Mouse (Mus musculus): ENCODE results near the gene Cdkal1. TPM values are rescaled to one million over a fixed set of nuclear protein-coding genes. Genes with fewer than 3 reads are reported as not detected.

Gene Cdkal1
- polyA plus RNA-seq, 2 experiments: 2.0 to 7.7 TPM

DNA sequence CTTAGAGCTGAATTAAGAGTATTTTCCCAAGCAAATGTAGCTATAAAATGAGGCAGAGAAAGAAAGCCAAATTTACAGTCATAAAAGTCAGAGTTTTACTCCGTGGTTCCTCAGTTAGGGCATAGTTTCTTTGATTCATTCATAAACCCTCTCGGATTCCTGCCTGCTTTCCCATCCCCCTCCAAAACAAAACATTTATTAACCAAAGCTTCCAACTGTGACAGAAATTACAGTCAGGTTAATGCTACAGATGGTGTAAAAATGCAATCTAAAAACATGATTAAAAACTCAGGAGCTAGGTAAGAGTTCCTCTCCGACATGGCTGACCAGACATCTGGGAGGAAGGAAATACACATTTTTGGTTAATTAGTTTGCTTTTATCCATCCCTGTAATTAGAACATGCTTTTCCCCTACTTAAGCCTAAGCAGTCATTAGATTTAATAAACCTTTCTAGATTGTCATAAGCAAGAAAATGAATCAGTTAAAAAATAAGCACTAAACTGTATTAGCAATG is 452.9 kb downstream of the Cdkal1 start:
- Histone ChIP-seq H3K9ac (replicated peaks) (no peak overlapping the region), H3K27ac (no peak overlapping the region), H3K4me2 (ENCODE audit: low read depth) (no peak overlapping the region), H3K27me3 (ENCODE audit: control insufficient read depth, insufficient read depth, low read length) (no peaks in the 10 kb centered on the region), H3K4me3 (ENCODE audit: insufficient read depth in 1 of 2, low read depth in 2 of 2, low read length in 2 of 2) (no peak overlapping the region), H3K9me3 (ENCODE audit: control insufficient read depth, low read length) (no peaks in the 10 kb centered on the region), H3K36me3 (replicated peaks; ENCODE audit: control insufficient read depth, insufficient read depth, low read depth) (no peaks in the 10 kb centered on the region), H3K4me1 (replicated peaks; ENCODE audit: control insufficient read depth in 2 of 2, insufficient read depth in 2 of 2, low read length in 1 of 2) (no peaks in the 10 kb centered on the region)
- ATAC-seq (ENCODE audit: insufficient read depth) (no peak), DNase-seq (ENCODE audit: low read depth in 3 of 3, low spot score in 3 of 3) (no peak)
- TF ChIP-seq EP300 (IDR thresholded peaks at IDR 0.05; ENCODE audit: low read depth): no peak
- TF ChIP-seq CTCF (IDR thresholded peaks at IDR 0.05; ENCODE audit: low read depth): no peak
- WGBS (ENCODE audit: insufficient replicate concordance): 58% methylated on average over 3 of the region's 3 CpGs

DNA sequence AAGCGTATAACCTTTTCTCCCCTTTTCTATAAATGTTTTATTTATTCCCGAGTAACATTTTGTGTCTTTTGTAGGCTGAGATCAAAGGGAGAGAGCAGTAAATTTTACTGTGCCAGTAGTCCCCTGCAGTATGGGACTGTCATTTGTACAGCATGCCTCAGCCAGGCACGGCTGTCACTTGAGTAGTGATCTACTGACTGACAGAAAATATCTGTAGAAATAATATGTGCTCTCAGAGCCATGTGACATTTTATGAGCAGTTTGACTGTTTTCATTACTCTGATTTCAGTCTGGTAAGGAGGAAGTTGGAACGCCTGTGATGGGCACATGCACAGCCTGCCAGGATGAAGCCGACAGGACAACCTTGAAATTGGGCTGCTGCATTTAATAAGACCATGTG is 455.6 kb downstream of the Cdkal1 start:
- H3K4me1 ChIP-seq (replicated peaks; ENCODE audit: control insufficient read depth in 2 of 2, insufficient read depth in 2 of 2, low read length in 1 of 2): no peaks in the 10 kb centered on the region
- no peak overlapping the region for H3K9ac ChIP-seq (replicated peaks)
- WGBS (ENCODE audit: insufficient replicate concordance): 60% methylated on average over 5 of the region's 5 CpGs
- ATAC-seq (ENCODE audit: insufficient read depth): no peak
- no peak overlapping the region for H3K27ac ChIP-seq
- no peak for DNase-seq (ENCODE audit: low read depth in 3 of 3, low spot score in 3 of 3)
- H3K9me3 ChIP-seq (ENCODE audit: control insufficient read depth, low read length): no peaks in the 10 kb centered on the region
- TF ChIP-seq EP300 (IDR thresholded peaks at IDR 0.05; ENCODE audit: low read depth) (no peak), CTCF (IDR thresholded peaks at IDR 0.05; ENCODE audit: low read depth) (no peak)
- no peaks in the 10 kb centered on the region for H3K27me3 ChIP-seq (ENCODE audit: control insufficient read depth, insufficient read depth, low read length)
- H3K36me3 ChIP-seq (replicated peaks; ENCODE audit: control insufficient read depth, insufficient read depth, low read depth): no peaks in the 10 kb centered on the region
- no peak overlapping the region for H3K4me2 ChIP-seq (ENCODE audit: low read depth)
- H3K4me3 ChIP-seq (ENCODE audit: insufficient read depth in 1 of 2, low read depth in 2 of 2, low read length in 2 of 2): no peak overlapping the region

DNA sequence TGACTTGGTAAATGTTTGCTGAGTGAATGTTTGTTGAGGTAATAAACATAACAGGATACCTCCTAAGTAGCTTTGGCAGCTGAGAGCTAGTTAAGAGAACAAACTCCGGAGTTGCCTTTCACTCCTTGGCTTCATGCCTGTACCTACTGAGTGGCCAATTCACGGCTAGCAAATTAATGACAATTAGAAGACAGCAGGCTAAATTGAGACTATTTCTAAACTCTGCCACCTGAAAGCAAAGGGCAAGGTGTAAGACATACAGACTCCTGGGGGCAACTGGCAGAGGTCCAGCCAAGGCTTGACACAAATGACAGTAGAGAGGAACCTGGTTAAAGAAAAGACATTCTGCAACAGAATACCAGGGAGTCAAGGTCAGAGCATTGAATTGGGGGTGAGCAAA is 457.0 kb downstream of the Cdkal1 start:
- no peak for DNase-seq (ENCODE audit: low read depth in 3 of 3, low spot score in 3 of 3)
- no peak overlapping the region for H3K4me3 ChIP-seq (ENCODE audit: insufficient read depth in 1 of 2, low read depth in 2 of 2, low read length in 2 of 2)
- H3K9me3 ChIP-seq (ENCODE audit: control insufficient read depth, low read length): no peaks in the 10 kb centered on the region
- no peak overlapping the region for H3K4me2 ChIP-seq (ENCODE audit: low read depth)
- TF ChIP-seq EP300 (IDR thresholded peaks at IDR 0.05; ENCODE audit: low read depth) (no peak), CTCF (IDR thresholded peaks at IDR 0.05; ENCODE audit: low read depth) (no peak)
- no peaks in the 10 kb centered on the region for H3K36me3 ChIP-seq (replicated peaks; ENCODE audit: control insufficient read depth, insufficient read depth, low read depth)
- no peak for ATAC-seq (ENCODE audit: insufficient read depth)
- H3K4me1 ChIP-seq (replicated peaks; ENCODE audit: control insufficient read depth in 2 of 2, insufficient read depth in 2 of 2, low read length in 1 of 2): no peaks in the 10 kb centered on the region
- WGBS (ENCODE audit: insufficient replicate concordance): 70% methylated on average over 2 of the region's 2 CpGs
- H3K9ac ChIP-seq (replicated peaks): no peak overlapping the region
- H3K27me3 ChIP-seq (ENCODE audit: control insufficient read depth, insufficient read depth, low read length): no peaks in the 10 kb centered on the region
- no peak overlapping the region for H3K27ac ChIP-seq

DNA sequence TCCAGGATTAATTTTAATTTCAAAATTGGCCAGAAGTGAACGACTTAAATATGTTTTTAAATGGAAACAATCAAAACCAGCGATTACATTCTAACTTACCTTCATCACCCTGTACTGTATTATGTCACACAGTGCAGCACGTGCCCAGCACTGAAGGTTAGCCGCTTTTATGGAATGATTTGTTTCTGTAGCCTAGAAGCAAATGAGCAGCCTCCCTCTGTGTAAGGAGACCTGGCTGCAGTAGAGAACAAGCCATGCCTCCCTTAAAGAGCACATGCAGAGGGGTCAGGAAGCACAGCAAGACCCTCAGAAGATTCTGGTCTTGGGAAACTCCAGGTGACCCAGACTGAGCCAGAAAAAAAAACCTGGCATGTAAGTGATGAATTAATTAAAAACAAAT is 459.8 kb downstream of the Cdkal1 start:
- WGBS (ENCODE audit: insufficient replicate concordance): 67% methylated on average over 4 of the region's 4 CpGs
- H3K27ac ChIP-seq: no peak overlapping the region
- H3K27me3 ChIP-seq (ENCODE audit: control insufficient read depth, insufficient read depth, low read length): no peaks in the 10 kb centered on the region
- H3K9ac ChIP-seq (replicated peaks): no peak overlapping the region
- H3K4me3 ChIP-seq (ENCODE audit: insufficient read depth in 1 of 2, low read depth in 2 of 2, low read length in 2 of 2): no peak overlapping the region
- no peak overlapping the region for H3K4me2 ChIP-seq (ENCODE audit: low read depth)
- TF ChIP-seq CTCF (IDR thresholded peaks at IDR 0.05; ENCODE audit: low read depth): no peak
- no peak for TF ChIP-seq EP300 (IDR thresholded peaks at IDR 0.05; ENCODE audit: low read depth)
- no peaks in the 10 kb centered on the region for H3K9me3 ChIP-seq (ENCODE audit: control insufficient read depth, low read length)
- no peak for DNase-seq (ENCODE audit: low read depth in 3 of 3, low spot score in 3 of 3)
- no peaks in the 10 kb centered on the region for H3K36me3 ChIP-seq (replicated peaks; ENCODE audit: control insufficient read depth, insufficient read depth, low read depth)
- no peak for ATAC-seq (ENCODE audit: insufficient read depth)
- H3K4me1 ChIP-seq (replicated peaks; ENCODE audit: control insufficient read depth in 2 of 2, insufficient read depth in 2 of 2, low read length in 1 of 2): no peaks in the 10 kb centered on the region

DNA sequence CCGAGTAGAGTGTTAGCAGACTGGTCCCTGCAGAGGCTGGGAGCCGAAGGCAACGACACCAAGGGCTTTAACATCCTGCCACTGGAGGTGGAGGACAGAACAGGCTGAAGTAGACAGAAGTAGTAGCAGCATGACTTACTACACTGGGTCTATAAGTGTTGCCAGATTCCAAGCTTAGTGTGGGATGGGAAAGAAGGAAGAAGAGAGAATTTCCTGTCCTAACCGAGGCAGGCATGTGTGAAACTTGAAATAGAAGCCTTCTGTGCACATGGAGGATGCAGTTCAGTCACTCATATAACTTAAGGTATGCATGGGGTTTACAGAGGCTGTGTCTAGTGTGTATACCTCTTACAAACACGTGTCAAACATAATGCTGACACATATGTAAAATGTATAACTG is 465.4 kb downstream of the Cdkal1 start:
- H3K27me3 ChIP-seq (ENCODE audit: control insufficient read depth, insufficient read depth, low read length): no peaks in the 10 kb centered on the region
- DNase-seq (ENCODE audit: low read depth in 3 of 3, low spot score in 3 of 3): no peak

More for the DNA sequence above, 465.4 kb downstream of the Cdkal1 start:
- 55% methylated on average over 5 of the region's 5 CpGs for WGBS (ENCODE audit: insufficient replicate concordance)
- Histone ChIP-seq H3K9me3 (ENCODE audit: control insufficient read depth, low read length) (no peaks in the 10 kb centered on the region), H3K4me1 (replicated peaks; ENCODE audit: control insufficient read depth in 2 of 2, insufficient read depth in 2 of 2, low read length in 1 of 2) (no peaks in the 10 kb centered on the region), H3K27ac (no peak overlapping the region), H3K4me3 (ENCODE audit: insufficient read depth in 1 of 2, low read depth in 2 of 2, low read length in 2 of 2) (no peak overlapping the region), H3K9ac (replicated peaks) (no peak overlapping the region), H3K36me3 (replicated peaks; ENCODE audit: control insufficient read depth, insufficient read depth, low read depth) (no peaks in the 10 kb centered on the region), H3K4me2 (ENCODE audit: low read depth) (no peak overlapping the region)
- no peak for ATAC-seq (ENCODE audit: insufficient read depth)
- TF ChIP-seq CTCF (IDR thresholded peaks at IDR 0.05; ENCODE audit: low read depth) (no peak), EP300 (IDR thresholded peaks at IDR 0.05; ENCODE audit: low read depth) (no peak)

Measured in liver, embryonic 14.5 days (tissue).